Mouse (Mus musculus) intestine, postnatal 0 days (tissue): Measurements from ENCODE around the gene Nhej1. TPM values are rescaled to one million over a fixed set of nuclear protein-coding genes. Genes with fewer than 3 reads are reported as not detected.

Experiments
- ATAC-seq: fragments of 200-750 bp; cut with Nextera tagmentation; 2 replicates; pipeline ENCODE4 v1.8.0; 2017; ENCODE audit warnings: mild to moderate bottlenecking, moderate TSS enrichment, moderate library complexity
- H3K27ac ChIP-seq: fragments of 300-500 bp; sonication (generic); 2 replicates; pipeline ENCODE4 v1.5.1; 2014; ENCODE audit warnings: mild to moderate bottlenecking, low read depth, low read length, moderate library complexity
- H3K27me3 ChIP-seq: fragments of 300-500 bp; sonication (generic); replicated peaks from 2 replicates; pipeline ENCODE4 v1.6.1; 2014; ENCODE audit warnings: low read length, mixed read lengths; ENCODE audit not compliant: control insufficient read depth, insufficient read depth
- H3K36me3 ChIP-seq: fragments of 300-500 bp; sonication (generic); 2 replicates; pipeline ENCODE4 v1.6.1; 2014; ENCODE audit warnings: mild to moderate bottlenecking, moderate library complexity; ENCODE audit not compliant: control insufficient read depth, insufficient read depth
- H3K4me1 ChIP-seq: fragments of 300-500 bp; sonication (generic); replicated peaks from 2 replicates; pipeline ENCODE4 v1.6.1; 2014; ENCODE audit warnings: antibody characterized with exemption, low read length, mixed read lengths; ENCODE audit not compliant: control insufficient read depth, insufficient read depth
- H3K4me2 ChIP-seq: fragments of 300-500 bp; sonication (generic); replicated peaks from 2 replicates; pipeline ENCODE4 v1.6.1; 2014; ENCODE audit warnings: low read depth, mild to moderate bottlenecking, moderate library complexity
- H3K4me3 ChIP-seq: fragments of 300-500 bp; sonication (generic); 2 replicates; pipeline ENCODE4 v1.5.1; 2014; ENCODE audit warnings: low read depth, low read length
- H3K9ac ChIP-seq: fragments of 300-500 bp; sonication (generic); 2 replicates; pipeline ENCODE4 v1.6.1; 2014; ENCODE audit warnings: mild to moderate bottlenecking, low read depth, low read length
- H3K9me3 ChIP-seq: fragments of 300-500 bp; sonication (generic); 2 replicates; pipeline ENCODE4 v1.6.1; 2016; ENCODE audit warnings: mixed run types; ENCODE audit not compliant: control insufficient read depth
- CTCF ChIP-seq: sonication (generic); IDR thresholded peaks from 2 replicates; pipeline ENCODE4 v1.5.1; 2016; ENCODE audit warnings: low read depth, mild to moderate bottlenecking, control low read depth, antibody characterized with exemption, moderate library complexity
- WGBS: fragments of 180-500 bp; shearing (Covaris S2); extraction: QIAGEN DNeasy Blood & Tissue Kit; methylation state at CpG from one replicate; pipeline ENCODE4 v1.1.7; 2014; 5-methylcytosine and 5-hydroxymethylcytosine counted together
- polyA plus RNA-seq: library from polyadenylated mRNA; unstranded; fragments of >200 nt; fragmentation: Nextera tagmentation; extraction: Ambion mirVana; gene quantifications from 2 replicates; pipeline ENCODE4 v1.2.1, GENCODE M21; 2015

Gene Nhej1
- polyA plus RNA-seq, 1 experiment from 2014 or later = 5.0 TPM

- H3K27me3 ChIP-seq = no peaks in the 10 kb centered on the region
- no peak within 1 kb of the TSS; the same call in 1 of the 2 replicates for H3K4me3 ChIP-seq
- H3K9me3 ChIP-seq = no peaks in the 10 kb centered on the region
- TF ChIP-seq CTCF = no peak
- H3K27ac ChIP-seq = peak within 1 kb of the TSS; percentile 78
- H3K4me2 ChIP-seq = peak within 1 kb of the TSS; percentile 60
- no peaks in the 10 kb centered on the region for H3K4me1 ChIP-seq
- H3K9ac ChIP-seq = no peak within 1 kb of the TSS
- ATAC-seq = peak; percentile 58; the same call in 1 of the 2 replicates
- no peaks in the 10 kb centered on the region for H3K36me3 ChIP-seq
- 2% methylated on average over 18 of the region's 18 CpGs for WGBS
Measured at GRCm38 (mm10) chr1:74935402-74935801, 189.6 kb downstream of the Nhej1 start, which contains the start of gene Cfap65. Gene Cfap65 (minus strand): TSS chr1:74935599.

GRCm38 (mm10) chr1:74927621-74928296, 197.2 kb downstream of the Nhej1 start:
- Histone ChIP-seq H3K9ac (no peak overlapping the region), H3K9me3 (no peaks in the 10 kb centered on the region), H3K4me2 (no peak overlapping the region), H3K36me3 (no peaks in the 10 kb centered on the region), H3K4me1 (no peaks in the 10 kb centered on the region), H3K27me3 (no peaks in the 10 kb centered on the region), H3K4me3 (no peak overlapping the region), H3K27ac (no peak overlapping the region)
- no peak for TF ChIP-seq CTCF
- ATAC-seq = peak; percentile 48; the same call in 1 of the 2 replicates
- WGBS = 69% methylated on average over 9 of the region's 9 CpGs

- no peaks in the 10 kb centered on the region for H3K36me3 ChIP-seq
- no peak for ATAC-seq
- no peak overlapping the region for H3K27ac ChIP-seq
- H3K4me3 ChIP-seq = no peak overlapping the region
- WGBS = 29% methylated on average over 6 of the region's 6 CpGs
- H3K27me3 ChIP-seq = no peaks in the 10 kb centered on the region
- H3K4me2 ChIP-seq = no peak overlapping the region
- no peak overlapping the region for H3K9ac ChIP-seq
- TF ChIP-seq CTCF = peak; percentile 99
- H3K4me1 ChIP-seq = no peaks in the 10 kb centered on the region
- no peaks in the 10 kb centered on the region for H3K9me3 ChIP-seq
Measured at GRCm38 (mm10) chr1:74926721-74927120, 198.3 kb downstream of the Nhej1 start.

- TF ChIP-seq CTCF = peak; percentile 44
- Histone ChIP-seq H3K4me1 (no peaks in the 10 kb centered on the region), H3K9ac (no peak overlapping the region), H3K4me2 (no peak overlapping the region), H3K27ac (no peak overlapping the region), H3K27me3 (no peaks in the 10 kb centered on the region), H3K4me3 (no peak overlapping the region), H3K9me3 (no peaks in the 10 kb centered on the region), H3K36me3 (no peaks in the 10 kb centered on the region)
- WGBS = 55% methylated on average over 4 of the region's 4 CpGs
- no peak for ATAC-seq
Measured at GRCm38 (mm10) chr1:74924464-74924863, 200.5 kb downstream of the Nhej1 start.

Other genes with a start within 250 kb of the Nhej1 start
- gene Fev, start 239.8 kb downstream of the Nhej1 start, polyA plus RNA-seq = 0.59 and 1.3 TPM in 2 replicates
- gene Cryba2, start 232.1 kb downstream of the Nhej1 start, polyA plus RNA-seq = 0.71 and 1.2 TPM in 2 replicates
- 0.03 and 0.04 TPM in 2 replicates for gene Cfap65, start 189.6 kb downstream of the Nhej1 start, polyA plus RNA-seq
- 24.9 and 25.3 TPM in 2 replicates for gene Ihh, start 173.5 kb downstream of the Nhej1 start, polyA plus RNA-seq
- gene Slc23a3, start 8.7 kb upstream of the Nhej1 start, polyA plus RNA-seq = 2.5 and 3.2 TPM in 2 replicates
- gene Cnppd1, start 17.5 kb upstream of the Nhej1 start, polyA plus RNA-seq = 45.6 and 45.9 TPM in 2 replicates
- 48.4 and 49.0 TPM in 2 replicates for gene Retreg2, start 17.6 kb upstream of the Nhej1 start, polyA plus RNA-seq
- 47.5 and 51.2 TPM in 2 replicates for gene Zfand2b, start 43.4 kb upstream of the Nhej1 start, polyA plus RNA-seq
- gene Abcb6, start 55.2 kb upstream of the Nhej1 start, polyA plus RNA-seq = 13.9 and 17.1 TPM in 2 replicates
- gene Ankzf1, start 67.0 kb upstream of the Nhej1 start, polyA plus RNA-seq = 10.7 and 10.8 TPM in 2 replicates
- gene Atg9a, start 67.0 kb upstream of the Nhej1 start, polyA plus RNA-seq = 23.5 and 25.2 TPM in 2 replicates
- 3.6 and 3.7 TPM in 2 replicates for gene Glb1l, start 85.6 kb upstream of the Nhej1 start, polyA plus RNA-seq
- 50.5 and 54.4 TPM in 2 replicates for gene Stk16, start 85.6 kb upstream of the Nhej1 start, polyA plus RNA-seq
- 113 and 119 TPM in 2 replicates for gene Tuba4a, start 94.7 kb upstream of the Nhej1 start, polyA plus RNA-seq
- not detected in 2 replicates for gene A630095N17Rik, start 106.9 kb upstream of the Nhej1 start, polyA plus RNA-seq
- 10.9 and 11.4 TPM in 2 replicates for gene Dnajb2, start 111.2 kb upstream of the Nhej1 start, polyA plus RNA-seq
- 3.0 TPM in 2 replicates for gene Ptprn, start 139.3 kb upstream of the Nhej1 start, polyA plus RNA-seq
- gene Resp18, start 153.2 kb upstream of the Nhej1 start, polyA plus RNA-seq = 12.9 and 15.9 TPM in 2 replicates
- 125 and 130 TPM in 2 replicates for gene Dnpep, start 192.8 kb upstream of the Nhej1 start, polyA plus RNA-seq
- gene Des, start 235.1 kb upstream of the Nhej1 start, polyA plus RNA-seq = 233 and 254 TPM in 2 replicates